Mouse (Mus musculus) MEL (cell line): ENCODE data around the gene Grk4. TPM values are rescaled to one million over a fixed set of nuclear protein-coding genes. Genes with fewer than 3 reads are reported as not detected.

Source experiments
- DNase-seq: peaks from one replicate; pipeline ENCODE4 v3.0.0; 2011; ENCODE audit warnings: low read depth, low spot score
- H3K27ac ChIP-seq: 2 replicates; pipeline ENCODE4 v1.5.1; 2012; ENCODE audit warnings: low read depth, mild to moderate bottlenecking, control low read depth, low read length, moderate library complexity; ENCODE audit not compliant: control insufficient read depth
- H3K27me3 ChIP-seq, 2 experiments: fragments of 150-350 bp in 1 of 2; sonication (generic) in 1 of 2; 2 replicates each; pipeline ENCODE4 v1.6.1; 2012; ENCODE audit warnings: low read length in 2 of 2, mild to moderate bottlenecking in 2 of 2, improper control_type of control experiment in 1 of 2, moderate library complexity in 1 of 2; ENCODE audit not compliant: insufficient read depth in 2 of 2, control insufficient read depth in 1 of 2
- H3K36me3 ChIP-seq, 2 experiments: 2 replicates each; pipeline ENCODE4 v1.6.1; 2012 to 2014; ENCODE audit warnings: low read length in 2 of 2, improper control_type of control experiment in 1 of 2, inconsistent platforms in 1 of 2, mild to moderate bottlenecking in 1 of 2; ENCODE audit not compliant: insufficient read depth in 2 of 2, control insufficient read depth in 1 of 2
- H3K4me1 ChIP-seq, 2 experiments: fragments of 150-350 bp in 1 of 2; sonication (generic) in 1 of 2; 2 replicates each; pipeline ENCODE4 v1.6.1; 2012; ENCODE audit warnings: low read length in 2 of 2, improper control_type of control experiment in 1 of 2, mild to moderate bottlenecking in 1 of 2; ENCODE audit not compliant: insufficient read depth in 2 of 2, control insufficient read depth in 1 of 2
- H3K4me3 ChIP-seq, 2 experiments: fragments of 150-350 bp in 1 of 2; sonication (generic) in 1 of 2; 2 replicates each; pipeline ENCODE4 v1.5.1; 2012; ENCODE audit warnings: low read depth in 2 of 2, low read length in 2 of 2, mild to moderate bottlenecking in 2 of 2, moderate library complexity in 2 of 2, control low read depth in 1 of 2, improper control_type of control experiment in 1 of 2; ENCODE audit not compliant: control insufficient read depth in 1 of 2, insufficient read depth in 1 of 2
- H3K79me2 ChIP-seq: 2 replicates; pipeline ENCODE4 v1.6.1; 2012; ENCODE audit warnings: mild to moderate bottlenecking, low read length, moderate library complexity; ENCODE audit not compliant: control insufficient read depth, poor library complexity, insufficient read depth
- H3K9ac ChIP-seq: 2 replicates; pipeline ENCODE4 v1.6.1; 2012; ENCODE audit warnings: low read depth, mild to moderate bottlenecking, control low read depth, low read length, moderate library complexity; ENCODE audit not compliant: control insufficient read depth, poor library complexity, severe bottlenecking
- H3K9me3 ChIP-seq: fragments of 150-350 bp; sonication (generic); replicated peaks from 2 replicates; pipeline ENCODE4 v1.6.1; 2012; ENCODE audit warnings: mild to moderate bottlenecking, low read length, improper control_type of control experiment, moderate library complexity; ENCODE audit not compliant: insufficient read depth
- BHLHE40 ChIP-seq: IDR thresholded peaks from 2 replicates; pipeline ENCODE4 v1.6.1; 2012; ENCODE audit warnings: low read depth, mild to moderate bottlenecking, inconsistent platforms, low read length, improper control_type of control experiment, borderline replicate concordance
- CHD1 ChIP-seq: IDR thresholded peaks from 2 replicates; pipeline ENCODE4 v1.6.1; 2012; ENCODE audit warnings: low read depth, mild to moderate bottlenecking, inconsistent platforms, low read length, improper control_type of control experiment
- CTCF ChIP-seq, 3 experiments: IDR thresholded peaks in 2 of 3; conservative IDR thresholded peaks in 1 of 3; 2 replicates each; pipeline ENCODE4 v1.5.1; 2011 to 2012; ENCODE audit warnings: low read length in 3 of 3, low read depth in 2 of 3, mild to moderate bottlenecking in 2 of 3, improper control_type of control experiment in 1 of 3, inconsistent platforms in 1 of 3, mixed read lengths in 1 of 3, moderate library complexity in 1 of 3; ENCODE audit not compliant: control insufficient read depth in 1 of 3, insufficient read depth in 1 of 3, poor library complexity in 1 of 3, severe bottlenecking in 1 of 3
- EP300 ChIP-seq, 2 experiments: IDR thresholded peaks; 2 replicates each; pipeline ENCODE4 v1.6.1; 2011; ENCODE audit warnings: improper control_type of control experiment in 2 of 2, low read length in 2 of 2, low read depth in 1 of 2, mild to moderate bottlenecking in 1 of 2
- GATA1 ChIP-seq: IDR thresholded peaks from 2 replicates; pipeline ENCODE4 v1.6.1; 2011; ENCODE audit warnings: low read depth, low read length, improper control_type of control experiment
- KAT2A ChIP-seq: conservative IDR thresholded peaks from 2 replicates; pipeline ENCODE4 v1.6.1; 2012; ENCODE audit warnings: low read depth, low read length, improper control_type of control experiment, inconsistent platforms
- MAFK ChIP-seq: IDR thresholded peaks from 2 replicates; pipeline ENCODE4 v1.6.1; 2011; ENCODE audit warnings: low read depth, mild to moderate bottlenecking, low read length, improper control_type of control experiment, borderline replicate concordance
- MAX ChIP-seq: IDR thresholded peaks from 2 replicates; pipeline ENCODE4 v1.6.1; 2011; ENCODE audit warnings: low read length, improper control_type of control experiment
- MAZ ChIP-seq: IDR thresholded peaks from 2 replicates; pipeline ENCODE4 v1.6.1; 2012; ENCODE audit warnings: low read depth, mild to moderate bottlenecking, inconsistent platforms, low read length, improper control_type of control experiment
- MEF2A ChIP-seq: IDR thresholded peaks from 2 replicates; pipeline ENCODE4 v1.6.1; 2014; ENCODE audit warnings: low read depth, mild to moderate bottlenecking, inconsistent platforms, low read length, improper control_type of control experiment; ENCODE audit not compliant: poor library complexity, insufficient replicate concordance, severe bottlenecking; ENCODE audit errors: extremely low read depth
- MYB ChIP-seq: IDR thresholded peaks from 2 replicates; pipeline ENCODE4 v1.6.1; 2011; ENCODE audit warnings: mild to moderate bottlenecking, low read depth, low read length, improper control_type of control experiment
- MYC ChIP-seq: IDR thresholded peaks from 2 replicates; pipeline ENCODE4 v1.6.1; 2011; ENCODE audit warnings: low read depth, mild to moderate bottlenecking, low read length, improper control_type of control experiment, moderate library complexity
- NRF1 ChIP-seq: IDR thresholded peaks from 2 replicates; pipeline ENCODE4 v1.6.1; 2014; ENCODE audit warnings: low read depth, mild to moderate bottlenecking, inconsistent platforms, low read length, improper control_type of control experiment, moderate library complexity; ENCODE audit not compliant: poor library complexity, insufficient read depth, severe bottlenecking
- POLR2AphosphoS2 ChIP-seq: IDR thresholded peaks from 2 replicates; pipeline ENCODE4 v1.6.1; 2011; ENCODE audit warnings: low read length, improper control_type of control experiment
- POLR2AphosphoS5 ChIP-seq: IDR thresholded peaks from 2 replicates; pipeline ENCODE4 v1.6.1; 2012; ENCODE audit warnings: low read depth, borderline replicate concordance, mild to moderate bottlenecking, inconsistent platforms, low read length, moderate library complexity, mixed read lengths
- RCOR1 ChIP-seq: IDR thresholded peaks from 2 replicates; pipeline ENCODE4 v1.6.1; 2012; ENCODE audit warnings: low read depth, mild to moderate bottlenecking, inconsistent platforms, low read length, improper control_type of control experiment
- SMC3 ChIP-seq: IDR thresholded peaks from 2 replicates; pipeline ENCODE4 v1.6.1; 2011; ENCODE audit warnings: low read depth, low read length, improper control_type of control experiment
- TAL1 ChIP-seq: IDR thresholded peaks from 2 replicates; pipeline ENCODE4 v1.6.1; 2012; ENCODE audit warnings: mild to moderate bottlenecking, inconsistent platforms, low read length, moderate library complexity, mixed read lengths
- TCF12 ChIP-seq: IDR thresholded peaks from 2 replicates; pipeline ENCODE4 v1.6.1; 2014; ENCODE audit warnings: low read depth, mild to moderate bottlenecking, inconsistent platforms, low read length, improper control_type of control experiment, moderate library complexity
- USF2 ChIP-seq, 2 experiments: IDR thresholded peaks; 2 replicates each; pipeline ENCODE4 v1.6.1; 2011 to 2012; ENCODE audit warnings: improper control_type of control experiment in 2 of 2, low read length in 2 of 2, borderline replicate concordance in 1 of 2, inconsistent platforms in 1 of 2, low read depth in 1 of 2, mild to moderate bottlenecking in 1 of 2; ENCODE audit not compliant: insufficient read depth in 1 of 2
- ZC3H11A ChIP-seq: IDR thresholded peaks from 2 replicates; pipeline ENCODE4 v1.6.1; 2012; ENCODE audit warnings: low read depth, mild to moderate bottlenecking, inconsistent platforms, low read length, improper control_type of control experiment
- ZKSCAN1 ChIP-seq: IDR thresholded peaks from 2 replicates; pipeline ENCODE4 v1.6.1; 2012; ENCODE audit warnings: low read depth, mild to moderate bottlenecking, inconsistent platforms, low read length, improper control_type of control experiment, moderate library complexity
- ZMIZ1 ChIP-seq: IDR thresholded peaks from 2 replicates; pipeline ENCODE4 v1.6.1; 2012; ENCODE audit warnings: low read depth, mild to moderate bottlenecking, inconsistent platforms, low read length, improper control_type of control experiment, moderate library complexity
- ZNF384 ChIP-seq: IDR thresholded peaks from 2 replicates; pipeline ENCODE4 v1.6.1; 2012; ENCODE audit warnings: low read depth, mild to moderate bottlenecking, inconsistent platforms, low read length, improper control_type of control experiment
- polyA plus RNA-seq, 2 experiments: library from polyadenylated mRNA; stranded (reverse) in 1 of 2; unstranded in 1 of 2; fragments of >175 nt in 1 of 2; fragments of >200 nt in 1 of 2; gene quantifications; 2 replicates each; pipeline versions ENCODE4 v1.2.1 to v1.2.4; 2012; ENCODE audit warnings: low replicate concordance in 2 of 2, low read depth in 1 of 2; ENCODE audit not compliant: insufficient read length in 2 of 2, insufficient read depth in 1 of 2, missing spikeins in 1 of 2
- total RNA-seq: library from RNA; depleted of rRNA; stranded (reverse); fragments of 300-350 nt; gene quantifications from 2 replicates; pipeline ENCODE4 v1.2.3, GENCODE M21; 2012

Gene Grk4
- total and polyA plus RNA-seq, 3 experiments: 0.70 to 0.81 TPM; not detected in 1

DNA sequence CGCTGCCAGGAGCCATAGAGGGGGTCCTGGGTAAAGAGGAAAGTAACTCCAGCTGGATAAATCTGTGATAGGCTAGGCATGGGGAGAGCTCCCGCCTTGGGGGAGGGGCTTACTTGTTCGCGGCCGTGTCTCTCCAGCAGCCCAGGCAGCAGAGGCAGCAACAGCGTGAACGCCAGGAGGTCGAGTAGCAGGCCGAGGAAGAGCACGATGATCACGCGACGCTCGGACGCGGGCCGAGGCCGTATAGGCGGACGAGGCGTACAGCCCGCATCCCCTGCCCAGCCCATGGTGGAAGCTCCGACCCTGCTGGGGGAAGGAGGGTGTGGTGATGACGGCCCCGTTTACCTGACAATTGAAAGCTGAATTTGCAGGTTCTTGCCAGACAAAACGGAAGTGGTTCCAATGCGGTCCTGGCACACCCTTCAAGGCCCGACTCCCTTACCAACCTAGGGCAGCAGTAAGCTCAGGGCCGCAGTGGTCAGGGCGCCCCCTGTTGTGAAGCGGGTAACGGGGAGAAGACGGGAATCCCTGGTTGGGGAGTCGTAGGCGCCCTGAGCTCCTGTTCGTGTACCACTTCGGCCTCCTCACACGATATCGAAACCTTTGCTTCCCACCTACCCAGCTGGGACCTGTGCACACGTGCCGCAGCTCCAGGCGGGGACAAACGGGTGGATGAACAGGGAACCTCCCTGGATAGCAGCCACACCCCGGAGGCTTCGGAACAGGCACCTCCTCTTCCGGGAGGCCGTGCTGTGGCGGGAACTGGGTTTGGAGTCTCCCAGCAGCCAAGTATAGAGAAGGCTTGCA, 23.5 kb upstream of the Grk4 start, which contains the start of gene Mfsd10 (continued):
- TF ChIP-seq EP300 (IDR thresholded peaks at IDR 0.05; ENCODE audit: low read depth in 1 of 2, low read length in 2 of 2) (no peak; a peak in 1 of 4 replicates), USF2 (IDR thresholded peaks at IDR 0.05; ENCODE audit: borderline replicate concordance in 1 of 2, insufficient read depth in 1 of 2, low read depth in 1 of 2, low read length in 2 of 2) (no peak), TAL1 (no peak), KAT2A (no peak), NRF1 (no peak), BHLHE40 (peak; percentile 90), ZKSCAN1 (no peak), MAFK (no peak), CHD1 (no peak), MAZ (peak; percentile 42; the same call in 1 of the 2 replicates), CTCF (IDR thresholded peaks at IDR 0.05 in 2 of 3, conservative IDR thresholded peaks at IDR 0.05 in 1 of 3; ENCODE audit: control insufficient read depth in 1 of 3, insufficient read depth in 1 of 3, low read depth in 2 of 3, low read length in 3 of 3, poor library complexity in 1 of 3, severe bottlenecking in 1 of 3) (peak in 2 of 3 experiments; percentile 60 to 62; a peak in 5 of 6 replicates), ZNF384 (no peak), ZMIZ1 (peak; percentile 31), TCF12 (peak; percentile 55; the same call in 1 of the 2 replicates), MYC (peak; percentile 93), MAX (peak; percentile 93), MEF2A (0 out of 2 replicates have a peak, but pooled peaks have one; percentile 37)
- TF ChIP-seq, all 39 proteins: peak for 23

DNA sequence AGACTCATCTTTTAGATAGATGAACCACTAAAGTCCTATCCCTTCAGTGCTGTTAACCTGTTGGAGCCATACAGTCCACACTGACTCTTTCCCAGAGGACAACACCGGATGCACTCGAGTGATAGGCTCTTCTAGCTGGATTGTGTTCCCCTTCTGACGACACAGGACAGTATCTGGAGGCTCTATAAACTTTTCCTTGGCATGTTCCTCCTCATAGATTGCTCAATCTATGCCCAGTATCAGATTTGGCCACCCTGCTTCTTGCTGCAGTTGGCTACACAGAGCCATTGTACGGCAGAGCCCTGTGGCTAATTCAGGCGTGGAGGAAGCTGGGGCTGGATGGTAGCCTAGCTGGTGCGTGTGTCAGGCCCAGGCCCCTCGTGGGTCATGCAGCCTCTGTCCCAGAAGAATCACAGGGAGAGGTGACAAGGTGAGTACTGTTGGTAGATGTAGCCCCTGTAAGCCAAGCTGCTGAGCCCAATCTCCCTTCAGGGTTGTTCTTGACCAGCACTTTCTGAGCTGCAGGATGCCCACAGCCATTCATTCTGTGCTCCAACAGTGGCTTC, 22.5 kb upstream of the Grk4 start:
- peak overlapping the region; percentile 76 for H3K9ac ChIP-seq
- no peaks in the 10 kb centered on the region for H3K9me3 ChIP-seq
- TF ChIP-seq USF2 (IDR thresholded peaks at IDR 0.05; ENCODE audit: borderline replicate concordance in 1 of 2, insufficient read depth in 1 of 2, low read depth in 1 of 2, low read length in 2 of 2): no peak
- no peak for TF ChIP-seq POLR2AphosphoS5
- TF ChIP-seq SMC3: peak; percentile 13; the same call in 1 of the 2 replicates
- TF ChIP-seq MEF2A: no peak
- no peak; the same call in 1 of the 2 replicates for TF ChIP-seq POLR2AphosphoS2
- no peak for TF ChIP-seq MAZ
- peak; percentile 24; the same call in 1 of the 2 replicates for TF ChIP-seq GATA1
- TF ChIP-seq ZC3H11A: no peak
- TF ChIP-seq RCOR1: 0 out of 2 replicates have a peak, but pooled peaks have one; percentile 32
- no peak for TF ChIP-seq MYB
- 0 out of 4 replicates have a peak, but pooled peaks of 1 of the 2 experiments have one; percentile 31 for TF ChIP-seq EP300 (IDR thresholded peaks at IDR 0.05; ENCODE audit: low read depth in 1 of 2, low read length in 2 of 2)
- H3K4me1 ChIP-seq: peaks cover 0 to 18% of the 10 kb centered on the region in 2 experiments; a peak in 2 of 4 replicates
- peaks cover 4 to 9% of the 10 kb centered on the region in 2 experiments for H3K36me3 ChIP-seq
- peak; percentile 50 for DNase-seq
- H3K79me2 ChIP-seq: peaks cover 13% of the 10 kb centered on the region
- peak overlapping the region in 1 of 2 experiments; percentile 67; a peak in 2 of 4 replicates for H3K4me3 ChIP-seq
- no peaks in the 10 kb centered on the region for H3K27me3 ChIP-seq
- H3K27ac ChIP-seq: peak overlapping the region; percentile 68
